Mouse (Mus musculus) limb, embryonic 12.5 days (tissue): ENCODE data around the gene Dtnb. TPM values are rescaled to one million over a fixed set of nuclear protein-coding genes. Genes with fewer than 3 reads are reported as not detected.
"Not testable (repeated sequence)": the region's sequence is repeated elsewhere in the genome, so short reads cannot be mapped to it uniquely, and the experiment has no call there.

Source experiments
- ATAC-seq: fragments of 200-750 bp; cut with Nextera tagmentation; 2 replicates; pipeline ENCODE4 v1.8.0; 2017; ENCODE audit warnings: low read depth, moderate TSS enrichment; ENCODE audit not compliant: insufficient number of reproducible peaks, insufficient read depth, low FRiP score, low TSS enrichment
- H3K27ac ChIP-seq: fragments of 300-500 bp; sonication (generic); 2 replicates; pipeline ENCODE4 v1.5.1; 2016; ENCODE audit warnings: mild to moderate bottlenecking, moderate library complexity
- H3K27me3 ChIP-seq: fragments of 300-500 bp; sonication (generic); 2 replicates; pipeline ENCODE4 v1.6.1; 2016; ENCODE audit warnings: mild to moderate bottlenecking, moderate library complexity
- H3K36me3 ChIP-seq: fragments of 300-500 bp; sonication (generic); 2 replicates; pipeline ENCODE4 v1.6.1; 2016; ENCODE audit warnings: mild to moderate bottlenecking, moderate library complexity
- H3K4me1 ChIP-seq: fragments of 300-500 bp; sonication (generic); replicated peaks from 2 replicates; pipeline ENCODE4 v1.6.1; 2016
- H3K4me2 ChIP-seq: fragments of 300-500 bp; sonication (generic); 2 replicates; pipeline ENCODE4 v1.6.1; 2016; ENCODE audit warnings: mild to moderate bottlenecking, moderate library complexity
- H3K4me3 ChIP-seq: fragments of 300-500 bp; sonication (generic); replicated peaks from 2 replicates; pipeline ENCODE4 v1.5.1; 2016; ENCODE audit warnings: mild to moderate bottlenecking
- H3K9ac ChIP-seq: fragments of 300-500 bp; sonication (generic); replicated peaks from 2 replicates; pipeline ENCODE4 v1.6.1; 2016; ENCODE audit warnings: mild to moderate bottlenecking, moderate library complexity
- H3K9me3 ChIP-seq: fragments of 300-500 bp; sonication (generic); 2 replicates; pipeline ENCODE4 v1.6.1; 2016; ENCODE audit warnings: mild to moderate bottlenecking, moderate library complexity
- WGBS: fragments of 180-500 bp; shearing (Covaris S2); methylation state at CpG from one replicate; pipeline ENCODE4 v1.1.7; 2016; 5-methylcytosine and 5-hydroxymethylcytosine counted together
- polyA plus RNA-seq: library from polyadenylated mRNA; unstranded; fragments of >200 nt; fragmentation: Nextera tagmentation; extraction: Ambion mirVana; gene quantifications from 2 replicates; pipeline ENCODE4 v1.2.1, GENCODE M21; 2016

The Dtnb gene
- 47.6 TPM in 2 replicates for polyA plus RNA-seq

DNA sequence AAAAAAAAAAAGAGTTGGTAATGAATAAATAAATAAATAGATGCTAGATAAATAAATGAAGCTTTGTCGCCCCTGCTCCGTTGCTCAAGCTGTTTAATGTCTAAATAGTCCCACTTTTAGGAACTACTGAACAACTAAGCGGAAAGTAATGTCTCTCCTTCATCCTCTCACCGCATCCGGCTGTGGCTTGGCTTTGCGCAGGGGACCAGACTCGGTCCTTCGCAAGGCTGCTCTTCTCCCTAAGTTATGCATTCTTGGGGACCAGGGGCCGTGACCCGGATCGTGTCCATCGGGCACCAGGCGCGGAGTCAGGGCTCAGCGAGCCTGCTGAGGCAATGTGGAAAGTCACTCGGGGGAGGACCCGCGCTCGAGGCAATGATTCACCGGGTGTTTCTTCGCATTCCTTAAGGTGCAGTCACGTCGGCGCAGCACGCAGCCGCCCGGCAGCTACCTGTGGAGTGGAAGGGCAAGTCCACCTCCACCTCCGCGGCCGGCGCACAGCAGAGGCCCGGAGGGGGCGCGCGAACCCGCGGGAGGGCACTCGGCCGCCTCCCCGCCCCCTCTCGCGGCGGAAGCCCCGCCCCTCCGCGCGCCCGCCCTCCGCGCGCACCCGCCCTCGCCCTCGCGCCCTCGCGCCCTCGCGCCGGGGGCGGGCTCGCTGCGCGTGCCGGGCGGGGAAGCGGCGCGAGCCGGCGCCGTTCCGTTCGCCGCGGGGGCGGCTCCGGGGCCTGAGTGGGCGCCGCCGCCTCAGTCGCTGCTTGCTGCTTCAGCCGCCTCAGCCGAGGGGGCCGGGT lies at the start of gene Dtnb:
TSS of gene Dtnb (plus strand) at position 595 of the 794 bp plus-strand sequence.
- Histone ChIP-seq H3K36me3 (no peaks in the 10 kb centered on the region), H3K27me3 (no peaks in the 10 kb centered on the region), H3K27ac (peak within 1 kb of the TSS; percentile 92), H3K4me3 (peak within 1 kb of the TSS; percentile 89), H3K4me1 (peaks cover 11% of the 10 kb centered on the region), H3K9me3 (no peaks in the 10 kb centered on the region), H3K9ac (peak within 1 kb of the TSS; percentile 95), H3K4me2 (peak within 1 kb of the TSS; percentile 78)
- WGBS: 2% methylated on average over 46 of the region's 85 CpGs
- peak; percentile 44 for ATAC-seq

DNA sequence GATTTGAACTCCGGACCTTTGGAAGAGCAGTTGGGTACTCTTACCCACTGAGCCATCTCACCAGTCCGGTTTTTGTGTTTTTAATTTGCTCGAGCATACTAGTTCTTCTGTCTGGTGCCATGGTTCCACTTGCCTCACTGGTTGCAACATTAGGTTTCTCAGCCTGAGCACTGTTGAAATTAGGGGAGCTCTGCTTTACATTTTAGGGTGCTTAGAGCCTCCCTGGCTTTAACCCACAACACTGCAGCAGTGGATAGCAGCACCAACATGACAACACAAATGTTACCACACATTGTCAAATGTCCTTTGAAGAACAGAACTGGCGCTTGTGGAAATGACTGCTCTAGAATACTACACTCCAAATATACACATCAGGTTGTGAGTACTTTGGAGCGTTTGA lies 46.6 kb upstream of the Dtnb start:
- H3K4me3 ChIP-seq: no peak overlapping the region
- ATAC-seq: no peak
- no peak overlapping the region for H3K9ac ChIP-seq
- H3K4me2 ChIP-seq: no peak overlapping the region
- H3K27ac ChIP-seq: no peak overlapping the region
- H3K4me1 ChIP-seq: no peaks in the 10 kb centered on the region
- H3K27me3 ChIP-seq: no peaks in the 10 kb centered on the region
- H3K9me3 ChIP-seq: no peaks in the 10 kb centered on the region
- 92% methylated on average over 5 of the region's 5 CpGs for WGBS
- H3K36me3 ChIP-seq: no peaks in the 10 kb centered on the region

DNA sequence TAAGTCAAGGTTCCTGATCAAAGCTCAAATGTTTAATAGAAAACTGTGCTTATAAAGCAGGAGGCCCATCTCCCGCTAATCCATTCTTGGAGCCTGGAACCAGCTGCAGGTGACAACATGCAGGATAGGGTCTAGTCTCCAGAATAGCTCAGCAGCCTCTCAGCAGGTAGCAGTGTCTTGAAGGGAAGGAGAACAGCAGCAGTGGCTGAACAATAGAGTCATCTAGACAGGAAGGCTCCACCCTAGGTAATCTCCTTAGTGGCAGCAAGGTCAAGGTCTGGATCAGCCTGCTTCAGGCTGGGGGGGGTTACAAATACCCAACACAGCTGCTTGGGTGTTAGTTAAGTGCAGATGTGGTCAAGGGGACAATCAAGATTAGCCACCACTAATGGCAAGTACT lies 36.7 kb upstream of the Dtnb start:
- H3K36me3 ChIP-seq, H3K4me3 ChIP-seq, H3K27me3 ChIP-seq, H3K27ac ChIP-seq, H3K9ac ChIP-seq, ATAC-seq, H3K4me2 ChIP-seq, H3K9me3 ChIP-seq, H3K4me1 ChIP-seq: not testable (repeated sequence)
- WGBS: 85% methylated on average over 1 of the region's 1 CpGs

DNA sequence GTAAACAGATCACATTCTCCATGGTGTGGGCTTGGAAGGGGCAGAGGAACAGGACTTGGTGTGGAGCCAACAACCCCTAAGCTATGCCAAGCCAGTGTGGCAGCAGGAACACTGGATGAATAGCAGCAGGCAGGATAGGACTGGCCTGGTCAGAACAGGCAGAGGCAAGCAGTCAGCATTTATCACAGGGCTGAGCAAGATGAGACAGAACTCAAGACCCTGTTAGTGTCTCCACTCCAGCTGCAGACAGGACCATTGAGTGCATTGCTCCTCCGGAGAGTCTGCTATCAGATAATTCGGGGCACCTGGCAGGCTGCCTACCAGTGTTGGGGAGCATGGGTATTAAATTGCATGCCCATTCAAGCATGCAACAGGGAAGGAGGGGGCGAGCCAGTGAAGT lies 34.6 kb upstream of the Dtnb start:
- no peaks in the 10 kb centered on the region for H3K27me3 ChIP-seq
- H3K36me3 ChIP-seq: no peaks in the 10 kb centered on the region
- H3K9ac ChIP-seq: no peak overlapping the region
- no peak overlapping the region for H3K4me3 ChIP-seq
- no peak overlapping the region for H3K4me2 ChIP-seq
- no peak for ATAC-seq
- H3K9me3 ChIP-seq: 0 out of 2 replicates have a peak, but pooled peaks cover under 1% of the 10 kb centered on the region
- H3K27ac ChIP-seq: no peak overlapping the region
- no peaks in the 10 kb centered on the region for H3K4me1 ChIP-seq
- 63% methylated on average over 3 of the region's 3 CpGs for WGBS

DNA sequence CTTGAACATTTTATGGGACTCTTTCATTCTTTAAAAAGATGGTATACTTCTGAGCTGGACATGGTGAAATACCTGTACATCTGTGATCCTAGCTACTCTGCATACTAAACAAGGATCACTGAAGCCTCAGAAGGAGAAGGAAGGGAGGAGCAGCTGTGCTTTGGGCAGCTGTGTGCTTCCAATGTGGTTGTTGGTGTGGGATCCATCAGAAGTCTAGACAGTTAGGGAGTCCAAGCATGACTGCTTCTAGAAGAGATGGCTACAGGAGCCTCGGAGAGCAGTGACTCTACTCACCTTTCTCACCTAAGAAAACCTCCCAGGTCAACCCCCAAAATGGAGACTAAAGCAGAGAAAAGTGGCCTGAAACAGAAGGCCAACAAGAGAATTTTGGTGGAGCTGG lies 34.1 kb upstream of the Dtnb start:
- H3K4me2 ChIP-seq: no peak overlapping the region
- H3K4me3 ChIP-seq: no peak overlapping the region
- 88% methylated on average over 1 of the region's 1 CpGs for WGBS
- H3K27me3 ChIP-seq: no peaks in the 10 kb centered on the region
- ATAC-seq: no peak
- H3K27ac ChIP-seq: no peak overlapping the region
- H3K36me3 ChIP-seq: no peaks in the 10 kb centered on the region
- no peaks in the 10 kb centered on the region for H3K9me3 ChIP-seq
- H3K4me1 ChIP-seq: no peaks in the 10 kb centered on the region
- no peak overlapping the region for H3K9ac ChIP-seq

DNA sequence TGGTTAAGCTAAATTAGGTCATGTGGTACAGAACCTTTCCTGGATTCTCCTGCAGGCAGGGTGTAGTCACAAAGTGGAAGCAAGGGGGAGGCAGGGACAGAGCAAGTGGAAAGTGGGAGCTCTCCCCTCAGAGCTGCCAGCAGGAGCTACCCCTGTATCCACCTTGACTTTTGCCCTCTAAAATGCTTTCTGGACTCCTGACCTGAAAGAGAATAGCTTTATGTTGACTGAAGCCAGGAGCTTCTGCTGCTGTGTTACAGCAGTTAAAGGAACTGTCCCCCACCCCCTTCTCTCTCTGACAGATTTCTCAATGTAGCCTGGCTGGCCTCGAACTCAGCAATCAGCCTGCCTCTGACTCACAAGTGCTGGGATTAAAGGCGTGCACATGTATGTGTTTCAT lies 32.6 kb upstream of the Dtnb start:
- no peak for ATAC-seq
- Histone ChIP-seq H3K9ac (no peak overlapping the region), H3K4me3 (no peak overlapping the region), H3K9me3 (no peaks in the 10 kb centered on the region), H3K36me3 (no peaks in the 10 kb centered on the region), H3K4me2 (no peak overlapping the region), H3K27ac (no peak overlapping the region), H3K27me3 (no peaks in the 10 kb centered on the region), H3K4me1 (no peaks in the 10 kb centered on the region)
- 70% methylated on average over 2 of the region's 2 CpGs for WGBS

DNA sequence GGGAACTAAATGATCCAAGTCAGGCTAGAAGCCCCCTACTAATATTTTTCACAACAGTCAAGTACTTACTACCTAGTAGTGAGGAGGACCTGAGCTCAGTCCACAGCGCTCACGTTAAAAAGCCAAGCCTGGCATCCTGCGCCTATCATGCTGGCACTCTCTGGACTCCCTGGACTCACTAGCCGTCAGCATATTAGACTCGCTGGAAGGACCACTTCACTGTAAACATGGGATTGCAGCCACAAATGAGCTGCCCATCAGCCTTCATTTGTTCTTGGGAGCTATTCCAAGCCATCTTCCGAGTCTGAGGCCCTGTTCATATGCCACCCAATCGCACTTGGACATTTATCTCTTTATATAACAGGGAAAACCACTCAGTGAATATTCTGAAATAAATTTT lies 31.3 kb upstream of the Dtnb start:
- no peak overlapping the region for H3K9ac ChIP-seq
- no peaks in the 10 kb centered on the region for H3K27me3 ChIP-seq
- no peak overlapping the region for H3K27ac ChIP-seq
- no peak for ATAC-seq
- no peak overlapping the region for H3K4me3 ChIP-seq
- no peaks in the 10 kb centered on the region for H3K4me1 ChIP-seq
- WGBS: 89% methylated on average over 7 of the region's 7 CpGs
- H3K4me2 ChIP-seq: no peak overlapping the region
- no peaks in the 10 kb centered on the region for H3K9me3 ChIP-seq
- H3K36me3 ChIP-seq: no peaks in the 10 kb centered on the region

DNA sequence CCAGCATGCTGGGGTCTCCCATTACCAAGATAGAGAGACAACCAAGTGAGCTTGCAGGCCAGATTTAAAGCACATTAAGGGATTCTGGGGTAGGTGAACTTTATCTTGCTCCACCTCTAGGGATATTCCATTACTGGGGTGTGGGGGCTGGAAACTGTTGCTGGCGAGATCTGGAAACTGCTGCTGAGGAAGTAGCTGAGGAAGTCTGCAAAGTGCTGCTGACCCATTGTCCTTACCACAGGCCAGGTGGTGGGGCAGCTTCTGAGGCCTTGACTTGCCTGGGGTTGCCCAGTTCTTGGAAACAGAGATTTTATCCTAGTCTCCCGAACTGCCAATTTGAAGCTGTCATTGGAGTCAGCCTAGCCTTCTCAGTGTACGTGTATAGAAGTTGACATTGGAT lies 26.7 kb upstream of the Dtnb start:
- Histone ChIP-seq H3K4me2 (no peak overlapping the region), H3K27me3 (no peaks in the 10 kb centered on the region), H3K9me3 (no peaks in the 10 kb centered on the region), H3K9ac (no peak overlapping the region), H3K4me3 (no peak overlapping the region), H3K36me3 (no peaks in the 10 kb centered on the region), H3K4me1 (peaks cover 14% of the 10 kb centered on the region; the same call in 1 of the 2 replicates), H3K27ac (no peak overlapping the region)
- no peak for ATAC-seq
- WGBS: 81% methylated on average over 3 of the region's 3 CpGs

DNA sequence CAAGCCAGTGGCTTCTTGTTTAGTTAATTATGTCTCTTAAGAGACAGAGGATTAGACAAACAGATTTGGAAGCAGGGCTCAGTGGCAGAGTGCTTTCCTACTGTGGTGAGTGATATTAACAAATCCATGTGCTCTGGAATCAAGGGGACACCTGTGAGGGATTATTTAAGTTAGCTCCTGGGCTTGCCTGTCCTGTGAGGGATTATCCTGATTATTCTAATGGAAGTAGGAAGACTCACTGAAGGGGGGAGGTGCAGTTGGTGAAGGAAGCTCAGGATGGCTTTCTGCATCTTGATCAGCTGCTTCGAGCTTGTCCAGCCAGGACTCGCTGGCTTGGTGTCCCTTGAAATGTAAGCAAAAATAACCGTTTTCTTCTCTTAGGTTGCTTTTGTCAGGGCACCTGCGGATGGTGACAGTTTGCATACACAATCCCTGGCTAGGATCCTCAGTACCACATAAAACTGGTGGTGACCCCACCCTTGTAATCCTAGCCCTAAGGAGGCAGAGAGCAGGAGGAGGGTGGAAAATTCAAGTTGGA lies 26.0 kb upstream of the Dtnb start:
- no peak for ATAC-seq
- no peak overlapping the region for H3K9ac ChIP-seq
- H3K27me3 ChIP-seq: no peaks in the 10 kb centered on the region
- H3K4me2 ChIP-seq: no peak overlapping the region
- 53% methylated on average over 4 of the region's 4 CpGs for WGBS
- no peaks in the 10 kb centered on the region for H3K9me3 ChIP-seq
- H3K27ac ChIP-seq: no peak overlapping the region
- no peak overlapping the region for H3K4me3 ChIP-seq
- H3K36me3 ChIP-seq: no peaks in the 10 kb centered on the region
- H3K4me1 ChIP-seq: peaks cover 17% of the 10 kb centered on the region; the same call in 1 of the 2 replicates

DNA sequence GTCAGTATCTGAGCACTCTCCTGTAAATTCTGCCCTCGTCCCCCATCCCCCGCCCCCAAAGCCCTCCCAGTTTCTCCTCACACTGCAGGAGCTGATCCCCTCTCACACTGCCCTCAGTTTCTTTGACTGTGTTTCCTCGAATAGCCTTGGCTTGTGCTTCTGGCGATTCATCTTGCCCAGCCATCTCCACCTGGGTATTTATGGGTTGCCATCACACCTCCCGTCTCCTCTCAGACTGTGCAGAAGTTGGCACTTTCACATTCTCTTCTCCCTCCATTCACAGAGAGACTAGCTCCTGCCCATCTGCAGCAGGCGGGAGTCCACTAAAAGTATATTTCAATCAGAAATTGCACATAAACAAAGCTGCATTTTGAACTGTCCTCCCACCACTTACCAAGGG lies 25.4 kb upstream of the Dtnb start:
- no peaks in the 10 kb centered on the region for H3K9me3 ChIP-seq
- no peaks in the 10 kb centered on the region for H3K36me3 ChIP-seq
- H3K4me3 ChIP-seq: no peak overlapping the region
- WGBS: 35% methylated on average over 6 of the region's 6 CpGs
- no peak overlapping the region for H3K27ac ChIP-seq
- H3K4me1 ChIP-seq: peaks cover 17% of the 10 kb centered on the region; the same call in 1 of the 2 replicates
- H3K9ac ChIP-seq: no peak overlapping the region
- H3K27me3 ChIP-seq: no peaks in the 10 kb centered on the region
- H3K4me2 ChIP-seq: no peak overlapping the region
- ATAC-seq: no peak

DNA sequence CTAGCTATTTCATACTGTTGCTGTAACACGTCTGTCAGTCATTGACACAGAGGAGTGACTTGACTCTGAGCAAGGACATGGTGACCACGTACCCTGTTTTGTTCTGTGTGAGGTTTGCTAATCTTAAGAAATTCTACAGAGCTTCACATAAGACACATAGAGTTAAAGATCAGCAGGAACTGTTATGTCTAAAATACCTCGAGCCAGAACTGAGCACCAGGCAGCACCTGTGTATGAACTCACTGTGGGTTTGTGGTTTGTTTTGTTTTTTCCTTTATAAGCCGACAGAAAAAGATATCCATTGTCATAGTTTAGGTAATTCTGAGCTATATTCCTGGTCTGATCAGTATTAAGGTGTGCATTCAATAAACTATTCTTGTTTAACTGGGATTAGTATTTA lies 24.7 kb upstream of the Dtnb start:
- H3K27ac ChIP-seq: no peak overlapping the region
- H3K4me3 ChIP-seq: no peak overlapping the region
- H3K36me3 ChIP-seq: no peaks in the 10 kb centered on the region
- H3K9ac ChIP-seq: no peak overlapping the region
- 63% methylated on average over 4 of the region's 4 CpGs for WGBS
- ATAC-seq: no peak
- H3K4me2 ChIP-seq: no peak overlapping the region
- H3K27me3 ChIP-seq: no peaks in the 10 kb centered on the region
- peaks cover 17% of the 10 kb centered on the region; the same call in 1 of the 2 replicates for H3K4me1 ChIP-seq
- no peaks in the 10 kb centered on the region for H3K9me3 ChIP-seq

DNA sequence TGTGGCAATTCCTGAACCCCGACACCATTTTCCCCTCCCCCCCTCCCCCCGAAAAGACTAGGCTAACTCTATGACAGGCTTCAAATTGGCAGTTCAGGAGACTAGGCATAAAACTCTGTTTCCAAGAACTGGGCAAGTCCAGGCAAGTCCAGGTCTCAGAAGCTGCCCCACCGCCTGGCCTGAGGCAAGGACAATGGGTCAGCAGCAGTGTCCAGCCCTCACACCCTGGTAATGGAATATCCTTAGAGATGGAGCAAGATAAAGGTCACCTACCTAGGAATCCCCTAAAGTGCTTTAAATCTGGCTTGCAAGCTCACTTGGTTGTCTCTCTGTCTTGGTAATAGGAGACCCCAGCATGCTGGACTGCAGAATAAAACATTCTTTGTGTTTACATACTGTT lies 24.3 kb upstream of the Dtnb start:
- Histone ChIP-seq H3K4me2 (no peak overlapping the region), H3K27ac (no peak overlapping the region), H3K36me3 (no peaks in the 10 kb centered on the region), H3K4me1 (peaks cover 17% of the 10 kb centered on the region; the same call in 1 of the 2 replicates), H3K9me3 (no peaks in the 10 kb centered on the region), H3K27me3 (no peaks in the 10 kb centered on the region), H3K9ac (no peak overlapping the region), H3K4me3 (no peak overlapping the region)
- ATAC-seq: no peak
- 66% methylated on average over 3 of the region's 3 CpGs for WGBS
